ENCODE assay signal across 9 mouse cellular contexts in the genomic region with DNA sequence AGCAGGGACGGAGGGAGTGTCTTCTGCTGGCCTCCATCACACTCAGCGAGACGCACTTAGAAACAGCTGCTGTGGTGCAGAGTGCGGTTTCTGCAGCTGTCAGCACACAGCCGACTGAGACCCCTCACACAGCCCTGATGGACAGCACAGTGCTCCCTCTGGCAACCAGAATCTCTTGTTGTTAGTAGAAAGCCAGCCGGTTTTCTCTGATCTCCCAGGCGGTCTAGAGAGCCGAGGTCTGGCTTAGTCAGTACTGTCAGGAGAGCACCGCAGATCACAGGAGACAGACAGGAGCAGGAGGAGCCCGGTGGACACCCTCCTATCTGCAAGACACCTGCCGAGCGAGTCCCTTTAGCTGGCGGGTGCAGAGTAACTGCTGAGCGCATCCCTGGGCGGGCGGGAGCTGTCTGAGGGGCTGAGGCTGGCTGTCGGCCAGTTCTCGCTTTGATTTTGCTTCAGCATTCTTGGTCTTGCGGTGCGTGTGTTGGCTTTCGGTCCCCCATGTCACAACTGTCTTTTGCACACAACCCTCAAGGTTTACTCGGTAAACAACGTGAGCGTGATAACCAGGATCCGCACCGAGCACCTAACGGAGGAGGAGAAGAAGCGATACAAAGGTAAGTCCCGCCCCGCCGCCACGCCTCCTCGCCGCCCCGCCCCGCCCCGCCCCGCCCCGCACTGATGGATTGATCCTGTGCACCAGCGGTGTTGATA. TPM values are rescaled to one million over a fixed set of nuclear protein-coding genes. Genes with fewer than 3 reads are reported as not detected.
DNase-seq lines count a peak whose midpoint lies in the region; ATAC-seq lines count a peak whose summit lies in the region.
"Had no signal": no experiment of that assay in that cellular context is flagged by ENCODE, and none has a peak within 500 bp of the region (broad histone marks: within the 10 kb centered on the region; RNA-seq: fewer than 3 reads in every experiment).

No protein-coding gene starts in this region.

- H3K4me2 ChIP-seq in heart, embryonic 11.5 days, result peak overlapping the region; percentile 77
- H3K4me2 ChIP-seq in embryonic facial prominence, embryonic 15.5 days (replicated peaks), result peak overlapping the region; percentile 54
- H3K4me2 ChIP-seq in liver, embryonic 11.5 days, result peak overlapping the region; percentile 59

- H3K27me3 ChIP-seq in heart, embryonic 11.5 days (ENCODE audit: control insufficient read depth, insufficient read depth, low read length), result no peaks in the 10 kb centered on the region
- H3K27me3 ChIP-seq in embryonic facial prominence, embryonic 15.5 days, result no peaks in the 10 kb centered on the region
- no peaks in the 10 kb centered on the region for H3K27me3 ChIP-seq in liver, embryonic 11.5 days (replicated peaks; ENCODE audit: control insufficient read depth, insufficient read depth, low read length)

- H3K4me1 ChIP-seq in heart, embryonic 11.5 days (ENCODE audit: control insufficient read depth, insufficient read depth, low read length), result peaks cover 21% of the 10 kb centered on the region
- H3K4me1 ChIP-seq in embryonic facial prominence, embryonic 15.5 days, result peaks cover 17% of the 10 kb centered on the region
- H3K4me1 ChIP-seq in liver, embryonic 11.5 days (replicated peaks; ENCODE audit: control insufficient read depth, insufficient read depth, low read length), result peaks cover 23% of the 10 kb centered on the region

- H3K9me3 ChIP-seq in heart, embryonic 11.5 days (replicated peaks; ENCODE audit: control insufficient read depth, low read length), result no peaks in the 10 kb centered on the region
- H3K9me3 ChIP-seq in embryonic facial prominence, embryonic 15.5 days (replicated peaks), result no peaks in the 10 kb centered on the region
- H3K9me3 ChIP-seq in liver, embryonic 11.5 days (ENCODE audit: control insufficient read depth, low read length), result no peaks in the 10 kb centered on the region

- 11% methylated on average over 40 of the region's 40 CpGs for WGBS in heart, embryonic 11.5 days (ENCODE audit: insufficient replicate concordance)
- 9% methylated on average over 40 of the region's 40 CpGs for WGBS in embryonic facial prominence, embryonic 15.5 days
- WGBS in liver, embryonic 11.5 days, result 42% methylated on average over 40 of the region's 40 CpGs

- H3K4me3 ChIP-seq in heart, embryonic 11.5 days (ENCODE audit: low read depth, low read length), result peak overlapping the region; percentile 44
- H3K4me3 ChIP-seq in embryonic facial prominence, embryonic 15.5 days (replicated peaks), result peak overlapping the region; percentile 32
- peak overlapping the region; percentile 33 for H3K4me3 ChIP-seq in liver, embryonic 11.5 days (ENCODE audit: low read depth, low read length)

- 0 out of 2 replicates have a peak, but pooled peaks have one; percentile 25 for ATAC-seq in heart, embryonic 11.5 days (replicated peaks; ENCODE audit: insufficient number of reproducible peaks, low FRiP score, low TSS enrichment)
- ATAC-seq in embryonic facial prominence, embryonic 15.5 days (ENCODE audit: insufficient number of reproducible peaks, low FRiP score, low TSS enrichment, low read depth), result peak; percentile 77
- ATAC-seq in liver, embryonic 11.5 days (replicated peaks; ENCODE audit: low FRiP score), result peak; percentile 48; the same call in 1 of the 2 replicates

- no peak overlapping the region for H3K27ac ChIP-seq in heart, embryonic 11.5 days (ENCODE audit: low read depth, low read length)
- peak overlapping the region; percentile 8; the same call in 1 of the 2 replicates for H3K27ac ChIP-seq in embryonic facial prominence, embryonic 15.5 days (replicated peaks)
- H3K27ac ChIP-seq in liver, embryonic 11.5 days (ENCODE audit: low read depth, low read length), result no peak overlapping the region

- intact Hi-C loops in heart, postnatal 10 days (cut with DNase I), result no loop called here

- peaks cover 10% of the 10 kb centered on the region; the same call in 1 of the 2 replicates for H3K36me3 ChIP-seq in heart, embryonic 11.5 days (ENCODE audit: control insufficient read depth, insufficient read depth, low read length)
- peaks cover 50% of the 10 kb centered on the region for H3K36me3 ChIP-seq in embryonic facial prominence, embryonic 15.5 days
- peaks cover 25% of the 10 kb centered on the region for H3K36me3 ChIP-seq in liver, embryonic 11.5 days (ENCODE audit: control insufficient read depth, insufficient read depth, low read length)

- H3K9ac ChIP-seq in heart, embryonic 11.5 days (ENCODE audit: low read depth, low read length), result 0 out of 2 replicates have a peak overlapping the region, but pooled peaks have one; percentile 34
- H3K9ac ChIP-seq in embryonic facial prominence, embryonic 15.5 days, result no peak overlapping the region
- no peak overlapping the region for H3K9ac ChIP-seq in liver, embryonic 11.5 days (ENCODE audit: low read depth, low read length)

- DNase-seq in heart, postnatal 10 days, result no peak
- DNase-seq in R1 (ENCODE audit: low read depth, low spot score), result peak; percentile 45
- no peak for DNase-seq in liver, embryonic 11.5 days (ENCODE audit: low spot score)
- peak; percentile 61 for DNase-seq in right cerebral cortex, postnatal 4 days
- no peak for DNase-seq in ovary, postnatal 36 days (ENCODE audit: low spot score)
- DNase-seq in frontal cortex, postnatal 36 days (ENCODE audit: low spot score in 2 of 2), result no peak

RNA-seq across cellular contexts. Expression of a gene that starts 21.1 kb away (rescaled TPM):
- 28.9 and 30.6 TPM in 2 replicates for polyA plus RNA-seq in heart, embryonic 11.5 days (2014; fragmentation: Nextera tagmentation; extraction: Ambion mirVana)
- total RNA-seq in heart, postnatal 10 days (2021), result 10 to 100 TPM; 48.0 to 52.2 TPM
- polyA plus RNA-seq in embryonic facial prominence, embryonic 15.5 days (2015; fragmentation: Nextera tagmentation; extraction: Ambion mirVana), result 49.6 and 54.9 TPM in 2 replicates
- polyA plus RNA-seq in liver, embryonic 11.5 days (2014; fragmentation: Nextera tagmentation; extraction: Ambion mirVana), result 37.5 and 46.1 TPM in 2 replicates

RNA-seq across cellular contexts. Expression of a gene that starts 22.0 kb away (rescaled TPM):
- 37.6 and 39.7 TPM in 2 replicates for polyA plus RNA-seq in heart, embryonic 11.5 days (2014; fragmentation: Nextera tagmentation; extraction: Ambion mirVana)
- total RNA-seq in heart, postnatal 10 days (2021), result 10 to 100 TPM; 54.4 to 55.6 TPM
- polyA plus RNA-seq in embryonic facial prominence, embryonic 15.5 days (2015; fragmentation: Nextera tagmentation; extraction: Ambion mirVana), result 54.9 and 57.6 TPM in 2 replicates
- 81.2 and 96.5 TPM in 2 replicates for polyA plus RNA-seq in liver, embryonic 11.5 days (2014; fragmentation: Nextera tagmentation; extraction: Ambion mirVana)

RNA-seq across cellular contexts. Expression of a gene that starts 26.8 kb away (rescaled TPM):
- polyA plus RNA-seq in heart, embryonic 11.5 days (2014; fragmentation: Nextera tagmentation; extraction: Ambion mirVana), result 62.7 and 63.7 TPM in 2 replicates
- total RNA-seq in heart, postnatal 10 days (2021), result 10 to 100 TPM; 15.5 to 17.8 TPM
- polyA plus RNA-seq in embryonic facial prominence, embryonic 15.5 days (2015; fragmentation: Nextera tagmentation; extraction: Ambion mirVana), result 90.1 and 91.9 TPM in 2 replicates
- 70.3 and 75.6 TPM in 2 replicates for polyA plus RNA-seq in liver, embryonic 11.5 days (2014; fragmentation: Nextera tagmentation; extraction: Ambion mirVana)

RNA-seq across cellular contexts. Expression of a gene that starts 57.0 kb away (rescaled TPM):
- not detected in 2 replicates for polyA plus RNA-seq in heart, embryonic 11.5 days (2014; fragmentation: Nextera tagmentation; extraction: Ambion mirVana)
- total RNA-seq in heart, postnatal 10 days (2021), result not detected
- polyA plus RNA-seq in embryonic facial prominence, embryonic 15.5 days (2015; fragmentation: Nextera tagmentation; extraction: Ambion mirVana), result not detected in 2 replicates
- not detected in 2 replicates for polyA plus RNA-seq in liver, embryonic 11.5 days (2014; fragmentation: Nextera tagmentation; extraction: Ambion mirVana)
- polyA plus RNA-seq: gonadal fat pad, adult 2 months had no signal

Comparison
In these comparisons a context has a peak if more than half of its experiments do, and no peak if none do; other contexts are left out.
1. ATAC-seq: peak in every context shown above with its lines; median percentile 77 in embryonic facial prominence, embryonic 15.5 days; 48 in liver, embryonic 11.5 days; 25 in heart, embryonic 11.5 days.
2. DNase-seq: peak in R1 (single experiment) and right cerebral cortex, postnatal 4 days (single experiment); none in heart, postnatal 10 days (0 of 2), liver, embryonic 11.5 days (single experiment), ovary, postnatal 36 days (single experiment) and frontal cortex, postnatal 36 days (0 of 2).
3. Peak in every context shown above with its lines, with median percentiles within 50 percentile points of each other: H3K4me2 ChIP-seq and H3K4me3 ChIP-seq.